Mouse (Mus musculus): ENCODE measurements around the gene Dot1l. TPM values are rescaled to one million over a fixed set of nuclear protein-coding genes. Genes with fewer than 3 reads are reported as not detected.

The Dot1l gene
- total RNA-seq, 1 experiment = 31.9 TPM

- H3K4me3 ChIP-seq (ENCODE audit: insufficient read depth in 1 of 2, low read depth in 1 of 2, low read length in 2 of 2, poor library complexity in 1 of 2, severe bottlenecking in 1 of 2) = no peak overlapping the region
- no peak overlapping the region for H3K27ac ChIP-seq (ENCODE audit: insufficient read depth, low read depth, low read length, poor library complexity, severe bottlenecking)
- no peaks in the 10 kb centered on the region for H3K36me3 ChIP-seq (ENCODE audit: control insufficient read depth, insufficient read depth, low read length, poor library complexity, severe bottlenecking)
- DNase-seq (ENCODE audit: low read depth, low spot score) = no peak
- H3K4me1 ChIP-seq (ENCODE audit: control insufficient read depth in 2 of 2, insufficient read depth in 2 of 2, low read length in 2 of 2, poor library complexity in 1 of 2) = peaks cover 2 to 7% of the 10 kb centered on the region in 2 experiments
- in situ Hi-C loops (cut with MboI; ENCODE audit: low sequenced_read_pairs in 2 of 2, unreplicated experiment in 2 of 2) = no loop called here
- no peak for TF ChIP-seq ZC3H11A (IDR thresholded peaks at IDR 0.05; ENCODE audit: borderline replicate concordance, low read depth, low read length)
- no peak for TF ChIP-seq CHD2 (IDR thresholded peaks at IDR 0.05; ENCODE audit: low read depth, low read length)
- H3K9me3 ChIP-seq (ENCODE audit: control insufficient read depth, insufficient read depth, low read depth, low read length) = no peaks in the 10 kb centered on the region
- H3K9ac ChIP-seq (ENCODE audit: insufficient read depth, low read depth, low read length, poor library complexity, severe bottlenecking) = no peak overlapping the region
Observed at GRCm38 (mm10) chr10:80747410-80747809, 7.6 kb upstream of the Dot1l start.

GRCm38 (mm10) chr10:80748609-80749008 lies 6.4 kb upstream of the Dot1l start:
- Histone ChIP-seq H3K4me1 (ENCODE audit: control insufficient read depth in 2 of 2, insufficient read depth in 2 of 2, low read length in 2 of 2, poor library complexity in 1 of 2) (peaks cover 2 to 4% of the 10 kb centered on the region in 2 experiments; a peak in 3 of 4 replicates), H3K4me3 (ENCODE audit: insufficient read depth in 1 of 2, low read depth in 1 of 2, low read length in 2 of 2, poor library complexity in 1 of 2, severe bottlenecking in 1 of 2) (no peak overlapping the region), H3K36me3 (ENCODE audit: control insufficient read depth, insufficient read depth, low read length, poor library complexity, severe bottlenecking) (no peaks in the 10 kb centered on the region), H3K27ac (ENCODE audit: insufficient read depth, low read depth, low read length, poor library complexity, severe bottlenecking) (no peak overlapping the region), H3K9me3 (ENCODE audit: control insufficient read depth, insufficient read depth, low read depth, low read length) (no peaks in the 10 kb centered on the region), H3K9ac (ENCODE audit: insufficient read depth, low read depth, low read length, poor library complexity, severe bottlenecking) (no peak overlapping the region)
- peak; percentile 83 for DNase-seq (ENCODE audit: low read depth, low spot score)
- in situ Hi-C loops (cut with MboI; ENCODE audit: low sequenced_read_pairs in 2 of 2, unreplicated experiment in 2 of 2) = no loop called here
- TF ChIP-seq ZC3H11A (IDR thresholded peaks at IDR 0.05; ENCODE audit: borderline replicate concordance, low read depth, low read length) (0 out of 2 replicates have a peak, but pooled peaks have one; percentile 4), ZNF384 (IDR thresholded peaks at IDR 0.05; ENCODE audit: low read depth, low read length) (no peak), HCFC1 (IDR thresholded peaks at IDR 0.05; ENCODE audit: borderline replicate concordance, insufficient read depth, low read length) (peak; percentile 35; the same call in 1 of the 2 replicates)

- H3K9me3 ChIP-seq (ENCODE audit: control insufficient read depth, insufficient read depth, low read depth, low read length) = no peaks in the 10 kb centered on the region
- no peak for DNase-seq (ENCODE audit: low read depth, low spot score)
- no peak for TF ChIP-seq HCFC1 (IDR thresholded peaks at IDR 0.05; ENCODE audit: borderline replicate concordance, insufficient read depth, low read length)
- TF ChIP-seq ZNF384 (IDR thresholded peaks at IDR 0.05; ENCODE audit: low read depth, low read length) = no peak
- TF ChIP-seq MAFK (IDR thresholded peaks at IDR 0.05; ENCODE audit: insufficient read depth, low read depth, low read length) = no peak
- TF ChIP-seq CHD2 (IDR thresholded peaks at IDR 0.05; ENCODE audit: low read depth, low read length) = no peak
- TF ChIP-seq ZC3H11A (IDR thresholded peaks at IDR 0.05; ENCODE audit: borderline replicate concordance, low read depth, low read length) = no peak; the same call in 1 of the 2 replicates
- peaks cover 2 to 5% of the 10 kb centered on the region in 2 experiments; a peak in 3 of 4 replicates for H3K4me1 ChIP-seq (ENCODE audit: control insufficient read depth in 2 of 2, insufficient read depth in 2 of 2, low read length in 2 of 2, poor library complexity in 1 of 2)
- no peak overlapping the region for H3K27ac ChIP-seq (ENCODE audit: insufficient read depth, low read depth, low read length, poor library complexity, severe bottlenecking)
- H3K36me3 ChIP-seq (ENCODE audit: control insufficient read depth, insufficient read depth, low read length, poor library complexity, severe bottlenecking) = no peaks in the 10 kb centered on the region
- H3K9ac ChIP-seq (ENCODE audit: insufficient read depth, low read depth, low read length, poor library complexity, severe bottlenecking) = peak overlapping the region; percentile 52; the same call in 1 of the 2 replicates
- H3K4me3 ChIP-seq (ENCODE audit: insufficient read depth in 1 of 2, low read depth in 1 of 2, low read length in 2 of 2, poor library complexity in 1 of 2, severe bottlenecking in 1 of 2) = peak overlapping the region; percentile 50 to 57
- in situ Hi-C loops (cut with MboI; ENCODE audit: low sequenced_read_pairs in 2 of 2, unreplicated experiment in 2 of 2) = no loop called here
Observed at GRCm38 (mm10) chr10:80751188-80751832, 3.7 kb upstream of the Dot1l start.

DNA sequence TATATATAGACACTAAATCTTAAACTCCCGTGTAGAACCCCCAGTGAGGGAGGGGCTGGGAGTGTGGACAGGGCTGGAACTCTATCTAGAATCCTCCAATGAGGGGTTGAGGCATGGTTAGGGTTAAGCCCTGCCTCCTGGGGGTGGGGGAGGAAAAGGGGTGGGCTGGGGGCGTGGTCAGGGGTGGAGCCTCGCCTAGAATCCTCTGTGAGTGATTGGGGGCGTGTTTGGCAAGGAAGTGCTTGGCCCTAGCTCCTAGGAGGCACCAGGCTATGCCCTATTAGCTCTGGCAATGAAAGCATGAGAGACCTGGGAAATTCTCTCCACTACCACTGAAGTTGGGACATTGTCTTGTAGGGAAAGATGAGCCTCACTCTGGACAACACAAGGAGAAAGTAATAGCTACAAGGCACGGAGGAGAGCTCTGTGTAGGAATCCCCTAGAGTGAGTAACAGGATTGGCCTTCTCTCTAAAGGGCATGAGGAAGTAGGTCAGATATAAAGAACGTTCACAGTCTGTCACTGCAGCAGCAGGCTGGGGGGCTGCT lies 2.9 kb upstream of the Dot1l start:
- in situ Hi-C loops (cut with MboI; ENCODE audit: low sequenced_read_pairs in 2 of 2, unreplicated experiment in 2 of 2) = no loop called here
- no peak overlapping the region for H3K27ac ChIP-seq (ENCODE audit: insufficient read depth, low read depth, low read length, poor library complexity, severe bottlenecking)
- TF ChIP-seq HCFC1 (IDR thresholded peaks at IDR 0.05; ENCODE audit: borderline replicate concordance, insufficient read depth, low read length) (no peak), ZC3H11A (IDR thresholded peaks at IDR 0.05; ENCODE audit: borderline replicate concordance, low read depth, low read length) (no peak), ZNF384 (IDR thresholded peaks at IDR 0.05; ENCODE audit: low read depth, low read length) (no peak), MAFK (IDR thresholded peaks at IDR 0.05; ENCODE audit: insufficient read depth, low read depth, low read length) (no peak), CHD2 (IDR thresholded peaks at IDR 0.05; ENCODE audit: low read depth, low read length) (no peak)

More for the DNA sequence above, 2.9 kb upstream of the Dot1l start:
- peak overlapping the region; percentile 52; the same call in 1 of the 2 replicates for H3K9ac ChIP-seq (ENCODE audit: insufficient read depth, low read depth, low read length, poor library complexity, severe bottlenecking)
- no peaks in the 10 kb centered on the region for H3K36me3 ChIP-seq (ENCODE audit: control insufficient read depth, insufficient read depth, low read length, poor library complexity, severe bottlenecking)
- H3K4me3 ChIP-seq (ENCODE audit: insufficient read depth in 1 of 2, low read depth in 1 of 2, low read length in 2 of 2, poor library complexity in 1 of 2, severe bottlenecking in 1 of 2) = peak overlapping the region; percentile 50 to 57
- no peaks in the 10 kb centered on the region for H3K9me3 ChIP-seq (ENCODE audit: control insufficient read depth, insufficient read depth, low read depth, low read length)
- H3K4me1 ChIP-seq (ENCODE audit: control insufficient read depth in 2 of 2, insufficient read depth in 2 of 2, low read length in 2 of 2, poor library complexity in 1 of 2) = peaks cover 2 to 12% of the 10 kb centered on the region in 2 experiments; a peak in 3 of 4 replicates
- DNase-seq (ENCODE audit: low read depth, low spot score) = peak; percentile 92
